Mouse (Mus musculus) heart, embryonic 10.5 days (tissue): ENCODE data around the gene Ppfibp1. TPM values are rescaled to one million over a fixed set of nuclear protein-coding genes. Genes with fewer than 3 reads are reported as not detected.
A peak's percentile ranks its signal among the peaks of the same experiment; 100 is the strongest.

Source experiments
- DNase-seq: peaks from one replicate; pipeline ENCODE4 v3.0.0-alpha.2; 2017; ENCODE audit warnings: low spot score
- H3K27ac ChIP-seq: fragments of 300-500 bp; sonication (generic); 2 replicates; pipeline ENCODE4 v1.5.1; 2016; ENCODE audit warnings: mild to moderate bottlenecking
- H3K27me3 ChIP-seq: fragments of 300-500 bp; sonication (generic); 2 replicates; pipeline ENCODE4 v1.6.1; 2016; ENCODE audit warnings: mild to moderate bottlenecking; ENCODE audit not compliant: poor library complexity, insufficient read depth, severe bottlenecking
- H3K36me3 ChIP-seq: fragments of 300-500 bp; sonication (generic); 2 replicates; pipeline ENCODE4 v1.6.1; 2016; ENCODE audit warnings: mild to moderate bottlenecking, moderate library complexity
- H3K4me1 ChIP-seq: fragments of 300-500 bp; sonication (generic); 2 replicates; pipeline ENCODE4 v1.6.1; 2016; ENCODE audit warnings: mild to moderate bottlenecking
- H3K4me3 ChIP-seq: fragments of 300-500 bp; sonication (generic); 2 replicates; pipeline ENCODE4 v1.5.1; 2016; ENCODE audit warnings: mild to moderate bottlenecking, moderate library complexity
- H3K9me3 ChIP-seq: fragments of 300-500 bp; sonication (generic); 2 replicates; pipeline ENCODE4 v1.6.1; 2016; ENCODE audit warnings: mild to moderate bottlenecking, moderate library complexity
- WGBS: fragments of 180-500 bp; shearing (Covaris S2); methylation state at CpG from one replicate; pipeline ENCODE4 v1.1.7; 2016; 5-methylcytosine and 5-hydroxymethylcytosine counted together
- polyA plus RNA-seq: library from polyadenylated mRNA; unstranded; fragments of >200 nt; fragmentation: Nextera tagmentation; extraction: Ambion mirVana; gene quantifications from 2 replicates; pipeline ENCODE4 v1.2.1, GENCODE M21; 2016

Gene Ppfibp1
- polyA plus RNA-seq, 1 experiment from 2014 or later, result 67.3 TPM

DNA sequence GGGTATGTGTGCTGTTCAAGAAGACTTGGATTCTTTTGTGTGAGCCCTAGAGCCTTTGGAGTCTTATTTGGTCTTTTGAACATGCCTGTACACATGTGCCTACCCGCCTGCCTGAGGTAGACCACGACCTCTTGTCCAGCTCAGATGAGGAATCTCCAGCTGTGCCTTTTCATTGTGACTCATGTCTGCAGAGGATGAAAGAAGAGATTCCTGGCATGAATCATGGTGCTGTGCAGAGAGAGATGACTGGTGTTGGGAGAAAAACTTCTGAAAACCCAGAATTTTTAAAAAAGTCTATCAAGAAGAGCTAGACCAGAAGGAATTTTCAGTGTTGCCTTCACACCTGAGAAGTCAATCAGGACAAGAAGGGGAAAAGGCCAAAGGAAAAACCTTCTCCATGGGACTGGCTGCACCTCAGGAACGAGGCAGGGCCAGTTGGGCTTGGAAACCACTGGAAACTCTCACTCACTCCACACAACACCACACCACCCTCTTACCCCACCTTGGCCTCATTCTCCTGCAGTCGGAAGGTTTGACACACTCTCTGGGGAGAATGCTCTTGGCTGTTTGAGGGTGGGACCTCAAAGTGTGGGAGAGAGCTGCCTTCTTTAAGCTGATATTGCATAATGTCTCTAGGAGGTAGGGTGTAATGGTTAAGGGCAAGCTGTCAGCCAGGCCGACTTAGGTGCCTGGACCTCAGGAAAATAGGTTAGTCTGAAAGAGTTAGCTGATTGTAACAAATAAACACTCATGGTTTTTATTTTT, 21.6 kb downstream of the Ppfibp1 start:
- WGBS, result 74% methylated on average over 5 of the region's 5 CpGs
- H3K36me3 ChIP-seq, result no peaks in the 10 kb centered on the region
- H3K27me3 ChIP-seq, result no peaks in the 10 kb centered on the region
- H3K4me3 ChIP-seq, result no peak overlapping the region
- DNase-seq, result no peak
- no peaks in the 10 kb centered on the region for H3K9me3 ChIP-seq
- H3K27ac ChIP-seq, result no peak overlapping the region
- H3K4me1 ChIP-seq, result peaks cover 62% of the 10 kb centered on the region

DNA sequence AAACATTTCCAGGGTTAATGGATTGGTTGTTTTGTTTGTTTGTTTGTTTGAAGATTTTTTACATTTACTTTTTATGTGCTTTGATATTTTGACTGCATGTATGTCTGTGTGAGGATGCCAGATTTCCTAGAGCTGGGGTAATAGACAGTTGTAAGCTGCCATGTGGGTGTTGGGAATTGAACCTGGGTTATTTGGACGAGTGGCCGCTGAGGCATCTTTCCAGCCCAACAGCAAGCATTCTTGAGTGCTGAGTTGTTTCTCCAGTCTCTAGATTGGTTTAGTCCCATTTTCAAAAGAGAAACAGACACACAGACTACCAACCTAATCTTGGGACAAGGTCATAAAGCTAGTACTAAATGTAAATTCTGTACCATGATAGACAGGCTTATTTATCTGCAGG, 22.5 kb downstream of the Ppfibp1 start:
- Histone ChIP-seq H3K9me3 (no peaks in the 10 kb centered on the region), H3K4me3 (no peak overlapping the region), H3K36me3 (no peaks in the 10 kb centered on the region), H3K27ac (no peak overlapping the region), H3K27me3 (no peaks in the 10 kb centered on the region), H3K4me1 (peaks cover 65% of the 10 kb centered on the region)
- 82% methylated on average over 2 of the region's 2 CpGs for WGBS
- DNase-seq, result no peak

DNA sequence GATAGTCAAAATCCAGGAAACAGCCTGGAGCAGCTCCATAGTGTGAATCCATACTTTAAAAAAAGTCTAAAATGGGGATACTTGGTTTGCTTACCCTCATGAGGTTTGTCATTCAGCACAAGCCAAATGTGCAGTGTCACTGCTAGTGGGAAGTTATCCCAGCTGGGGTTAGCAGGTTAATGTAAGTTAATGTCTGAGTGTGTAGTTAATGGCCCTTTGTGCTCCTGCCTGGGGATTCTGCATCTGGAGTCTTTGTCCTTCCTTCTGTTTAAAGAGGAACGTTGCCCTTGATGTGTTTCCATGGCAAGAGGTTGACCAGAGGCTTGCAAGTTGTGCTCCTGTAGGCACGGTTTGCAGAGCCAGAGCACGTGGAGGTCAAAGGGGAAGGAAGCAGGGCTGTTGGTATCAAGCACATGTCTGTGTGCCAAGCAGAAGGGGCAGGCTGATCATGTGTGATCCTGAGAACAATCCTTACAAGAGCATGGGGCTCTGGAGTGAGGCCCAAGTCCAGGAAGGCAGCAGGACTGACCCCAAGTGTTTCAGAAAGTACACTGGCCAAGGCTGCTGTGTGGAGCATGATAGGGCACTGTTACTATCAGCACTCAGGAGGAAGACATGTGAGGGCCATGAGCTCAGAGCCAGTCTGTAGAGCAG, 24.7 kb downstream of the Ppfibp1 start:
- 31% methylated on average over 3 of the region's 3 CpGs for WGBS
- Histone ChIP-seq H3K4me3 (peak overlapping the region; percentile 15; the same call in 1 of the 2 replicates), H3K27me3 (no peaks in the 10 kb centered on the region), H3K9me3 (no peaks in the 10 kb centered on the region), H3K4me1 (peaks cover 54% of the 10 kb centered on the region), H3K27ac (peak overlapping the region; percentile 78; the same call in 1 of the 2 replicates), H3K36me3 (no peaks in the 10 kb centered on the region)
- DNase-seq, result no peak

DNA sequence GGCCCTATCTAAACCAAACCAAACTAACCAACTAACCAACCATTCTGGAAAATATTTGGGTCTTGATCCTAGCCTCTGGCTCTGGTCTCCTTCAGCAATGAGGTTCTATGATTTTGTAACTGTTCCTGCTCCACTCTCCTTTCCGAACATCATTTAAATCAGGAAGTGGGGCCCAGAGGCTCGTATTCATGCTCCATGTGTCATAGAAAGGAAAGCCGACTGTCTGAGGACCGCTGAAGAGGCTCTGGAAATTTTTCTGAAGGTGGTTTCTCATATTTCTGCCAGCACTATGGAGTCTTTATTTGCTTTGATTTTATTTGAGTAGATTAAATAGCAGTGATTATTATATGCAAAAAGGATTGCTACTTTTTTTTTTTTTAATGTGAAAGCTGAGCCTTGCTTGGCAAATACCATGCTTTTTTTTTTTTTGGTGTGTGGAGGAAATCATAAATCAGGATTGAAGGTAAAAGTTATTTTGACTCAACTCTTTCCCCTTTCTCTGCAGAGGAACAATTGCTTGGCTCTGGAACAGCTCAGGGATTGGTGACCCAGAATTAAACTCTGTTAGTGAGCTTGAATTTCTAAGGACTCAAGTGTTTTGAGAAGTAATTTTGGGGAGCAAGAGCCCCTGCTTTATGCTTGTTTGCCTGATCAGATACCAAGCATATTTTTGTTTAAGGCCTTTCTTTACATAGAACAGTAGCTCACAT, 25.4 kb downstream of the Ppfibp1 start:
- no peak for DNase-seq
- no peak overlapping the region for H3K4me3 ChIP-seq
- WGBS, result 64% methylated on average over 4 of the region's 4 CpGs
- H3K9me3 ChIP-seq, result no peaks in the 10 kb centered on the region
- no peaks in the 10 kb centered on the region for H3K36me3 ChIP-seq
- H3K27me3 ChIP-seq, result no peaks in the 10 kb centered on the region
- peaks cover 55% of the 10 kb centered on the region for H3K4me1 ChIP-seq
- peak overlapping the region; percentile 78; the same call in 1 of the 2 replicates for H3K27ac ChIP-seq

DNA sequence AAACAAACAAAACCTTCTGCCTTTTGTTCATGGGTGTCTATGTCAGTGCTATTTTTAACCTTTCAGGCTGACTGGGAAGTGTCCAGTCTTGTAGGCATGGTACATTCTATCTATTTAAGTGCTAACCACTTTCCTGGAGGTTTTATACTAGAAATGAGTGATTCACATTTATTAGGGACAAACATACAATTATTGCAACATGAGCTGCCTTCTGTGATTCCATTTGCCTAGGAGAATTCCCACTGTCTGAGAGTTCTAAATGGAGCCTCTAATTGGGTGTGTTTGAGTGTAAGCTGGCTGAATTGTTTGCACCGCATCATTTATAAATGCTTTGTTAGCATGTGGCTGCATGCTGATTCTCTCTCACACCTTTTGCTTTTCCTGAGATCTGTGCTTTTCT, 27.5 kb downstream of the Ppfibp1 start:
- Histone ChIP-seq H3K4me3 (no peak overlapping the region), H3K4me1 (peaks cover 47% of the 10 kb centered on the region)

DNA sequence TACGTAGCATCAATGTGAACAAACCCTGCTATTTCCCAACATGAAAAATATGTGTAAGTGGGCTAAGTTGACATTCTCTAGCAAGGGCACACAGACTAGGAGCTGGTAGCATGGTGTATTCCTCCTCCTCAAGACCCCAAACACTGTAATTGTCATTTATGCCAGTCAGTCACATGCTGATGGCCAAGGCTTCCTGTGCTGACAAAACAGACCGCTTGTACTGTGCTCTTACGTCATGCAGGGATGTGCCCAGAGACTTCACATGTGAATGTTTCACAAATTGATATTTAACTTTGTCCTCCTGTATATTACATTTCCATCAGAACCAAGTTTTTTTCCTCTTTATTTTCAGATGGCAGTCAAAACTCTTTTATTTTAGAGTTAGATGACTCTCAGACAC, 29.1 kb downstream of the Ppfibp1 start:
- no peak for DNase-seq
- no peaks in the 10 kb centered on the region for H3K9me3 ChIP-seq
- 87% methylated on average over 3 of the region's 3 CpGs for WGBS
- no peaks in the 10 kb centered on the region for H3K27me3 ChIP-seq
- no peaks in the 10 kb centered on the region for H3K36me3 ChIP-seq
- H3K4me3 ChIP-seq, result no peak overlapping the region
- H3K4me1 ChIP-seq, result peaks cover 31% of the 10 kb centered on the region
- no peak overlapping the region for H3K27ac ChIP-seq

More for the DNA sequence above, 27.5 kb downstream of the Ppfibp1 start:
- H3K27ac ChIP-seq, result no peak overlapping the region
- no peak for DNase-seq
- no peaks in the 10 kb centered on the region for H3K36me3 ChIP-seq
- H3K27me3 ChIP-seq, result no peaks in the 10 kb centered on the region
- 96% methylated on average over 1 of the region's 1 CpGs for WGBS
- H3K9me3 ChIP-seq, result no peaks in the 10 kb centered on the region

DNA sequence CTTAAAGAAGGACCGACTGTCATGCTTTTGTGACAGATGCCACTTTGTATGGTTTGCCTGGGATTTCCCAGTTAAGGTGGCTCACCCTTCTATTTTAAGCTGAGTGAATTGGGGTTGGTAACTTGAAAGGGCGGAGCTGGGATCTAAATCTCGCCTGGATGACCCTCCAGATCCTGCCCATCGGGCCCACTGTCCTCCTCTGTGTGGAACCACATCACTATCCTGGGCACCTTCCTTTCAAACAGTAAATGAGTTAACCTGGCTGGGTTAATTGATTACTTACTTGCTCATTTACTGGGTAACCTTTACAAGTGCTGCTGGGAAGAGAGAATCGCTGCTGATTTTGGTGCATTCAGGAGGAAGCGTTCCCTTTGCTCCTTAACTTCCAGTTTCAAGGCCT, 30.1 kb downstream of the Ppfibp1 start:
- 87% methylated on average over 6 of the region's 6 CpGs for WGBS
- H3K4me1 ChIP-seq, result peaks cover 22% of the 10 kb centered on the region
- no peaks in the 10 kb centered on the region for H3K27me3 ChIP-seq
- DNase-seq, result no peak
- no peaks in the 10 kb centered on the region for H3K9me3 ChIP-seq
- no peaks in the 10 kb centered on the region for H3K36me3 ChIP-seq
- no peak overlapping the region for H3K4me3 ChIP-seq
- no peak overlapping the region for H3K27ac ChIP-seq

DNA sequence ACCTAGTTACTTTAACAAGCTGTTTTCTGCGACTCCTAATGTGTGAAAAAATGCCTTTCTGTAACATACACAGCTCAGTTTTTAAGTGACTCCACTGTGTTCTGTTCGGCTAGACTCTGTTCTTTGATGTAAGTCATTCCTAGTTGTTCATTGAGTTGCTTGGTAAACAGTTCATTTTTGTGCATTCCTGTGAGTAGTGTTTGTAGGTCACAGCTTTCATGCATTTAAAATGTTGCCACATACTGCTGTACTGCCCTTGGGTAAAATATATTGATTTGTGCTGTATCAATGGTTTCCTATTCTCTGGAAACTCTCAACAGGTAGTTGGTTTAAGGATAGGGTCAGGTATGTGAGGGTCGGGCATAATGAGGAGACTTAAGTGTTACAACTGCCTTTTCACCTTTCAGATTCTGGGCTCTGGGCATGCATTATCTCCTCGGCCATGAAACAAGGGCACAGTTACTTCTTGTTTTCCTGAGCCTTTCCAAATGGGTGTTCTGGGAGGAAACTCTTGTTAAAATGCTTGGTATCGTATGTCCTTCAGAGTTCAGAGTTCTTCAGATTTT, 38.2 kb downstream of the Ppfibp1 start:
- 68% methylated on average over 5 of the region's 5 CpGs for WGBS
- no peak overlapping the region for H3K27ac ChIP-seq
- no peaks in the 10 kb centered on the region for H3K9me3 ChIP-seq

DNA sequence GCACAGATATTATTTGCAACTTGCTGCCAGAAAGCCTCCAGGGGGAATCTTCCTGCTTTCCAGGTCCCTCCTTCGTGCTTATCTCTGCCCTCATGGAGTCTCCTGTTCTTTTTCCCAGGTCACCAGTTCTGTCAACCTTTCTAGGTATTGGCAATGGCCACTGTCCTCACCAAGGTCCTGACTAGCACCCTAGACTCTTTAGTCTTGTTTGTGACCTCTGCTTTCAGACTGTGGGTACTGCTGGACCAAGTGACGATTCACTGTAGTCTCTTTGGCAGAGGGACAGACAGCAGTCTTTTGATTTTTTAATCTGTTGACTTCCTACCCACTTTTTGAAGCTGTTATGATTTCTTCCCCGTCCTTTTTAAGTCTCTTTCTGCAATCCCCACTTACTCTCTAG, 39.8 kb downstream of the Ppfibp1 start:
- peaks cover 34% of the 10 kb centered on the region for H3K4me1 ChIP-seq
- no peaks in the 10 kb centered on the region for H3K9me3 ChIP-seq
- H3K27ac ChIP-seq, result 0 out of 2 replicates have a peak overlapping the region, but pooled peaks have one; percentile 31
- H3K36me3 ChIP-seq, result no peaks in the 10 kb centered on the region
- no peak overlapping the region for H3K4me3 ChIP-seq
- no peak for DNase-seq
- H3K27me3 ChIP-seq, result no peaks in the 10 kb centered on the region
- 36% methylated on average over 3 of the region's 3 CpGs for WGBS

More for the DNA sequence above, 38.2 kb downstream of the Ppfibp1 start:
- no peaks in the 10 kb centered on the region for H3K27me3 ChIP-seq
- no peaks in the 10 kb centered on the region for H3K36me3 ChIP-seq
- H3K4me3 ChIP-seq, result no peak overlapping the region
- no peak for DNase-seq
- H3K4me1 ChIP-seq, result peaks cover 27% of the 10 kb centered on the region

DNA sequence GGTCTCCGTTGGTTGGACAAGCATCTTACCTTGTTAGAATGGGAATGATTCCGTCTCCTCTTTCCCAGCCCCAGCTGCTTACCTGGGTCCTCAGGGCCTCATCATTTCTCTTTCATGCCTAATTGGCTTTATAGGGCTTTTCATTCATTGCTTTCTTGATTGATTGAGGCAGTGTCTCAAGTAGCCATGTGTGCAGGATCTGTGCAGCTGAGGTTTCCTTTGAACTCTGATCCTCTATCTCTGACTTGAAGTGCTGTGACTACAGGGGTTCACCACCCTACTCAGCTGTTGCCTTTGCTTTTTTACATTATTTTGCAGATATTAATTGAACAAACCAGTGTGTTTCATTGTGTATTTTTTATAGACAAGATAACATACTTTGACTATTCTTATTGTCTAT, 40.7 kb downstream of the Ppfibp1 start:
- no peak overlapping the region for H3K4me3 ChIP-seq
- H3K4me1 ChIP-seq, result peaks cover 37% of the 10 kb centered on the region
- 0 out of 2 replicates have a peak, but pooled peaks cover under 1% of the 10 kb centered on the region for H3K36me3 ChIP-seq
- DNase-seq, result no peak
- no peaks in the 10 kb centered on the region for H3K9me3 ChIP-seq
- 87% methylated on average over 2 of the region's 2 CpGs for WGBS
- H3K27ac ChIP-seq, result no peak overlapping the region
- no peaks in the 10 kb centered on the region for H3K27me3 ChIP-seq

DNA sequence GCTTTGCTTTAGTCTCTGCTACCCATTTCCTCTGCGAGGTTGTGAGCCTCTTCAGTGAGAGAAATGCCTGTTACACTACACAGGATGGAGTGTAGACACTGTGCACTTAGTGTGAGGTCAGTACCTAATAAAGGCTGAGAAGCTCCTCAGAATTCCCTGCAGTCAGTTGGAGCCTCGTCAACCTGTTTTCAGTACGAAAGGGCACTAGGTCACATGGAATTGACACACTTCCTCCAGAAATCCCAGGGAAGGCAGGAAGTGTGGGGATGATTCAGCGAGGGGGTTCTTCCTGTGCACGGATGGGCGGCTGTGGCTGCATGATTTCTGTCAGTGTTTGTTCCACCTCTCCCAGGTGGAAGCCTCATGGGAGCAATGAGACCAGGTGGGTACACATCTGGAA, 44.8 kb downstream of the Ppfibp1 start:
- DNase-seq, result no peak
- Histone ChIP-seq H3K27ac (peak overlapping the region; percentile 44), H3K4me1 (peaks cover 22% of the 10 kb centered on the region), H3K4me3 (no peak overlapping the region), H3K36me3 (0 out of 2 replicates have a peak, but pooled peaks cover 3% of the 10 kb centered on the region), H3K27me3 (no peaks in the 10 kb centered on the region), H3K9me3 (no peaks in the 10 kb centered on the region)
- 54% methylated on average over 6 of the region's 6 CpGs for WGBS

DNA sequence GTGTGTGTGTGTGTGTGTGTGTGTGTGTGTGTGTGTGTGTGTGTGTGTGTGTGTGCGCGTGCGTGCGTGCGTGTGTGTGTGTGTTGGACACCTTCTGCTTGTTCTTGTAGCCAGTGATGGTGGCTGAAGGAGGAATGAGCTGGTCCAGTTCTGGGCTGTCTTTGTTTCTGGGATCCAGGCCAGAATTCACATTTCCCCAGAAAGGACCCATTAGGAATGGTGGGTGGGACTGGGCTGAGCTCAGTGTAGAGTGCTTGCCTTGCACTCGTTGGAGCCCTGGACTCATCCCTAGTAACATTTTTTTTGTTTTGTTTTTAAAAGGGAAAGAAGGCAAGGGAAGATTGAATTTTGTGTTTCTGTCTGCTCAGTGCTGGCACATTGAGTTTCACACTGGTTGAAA, 47.7 kb downstream of the Ppfibp1 start:
- no peak for DNase-seq

More for the DNA sequence above, 47.7 kb downstream of the Ppfibp1 start:
- WGBS, result 69% methylated on average over 4 of the region's 6 CpGs
- Histone ChIP-seq H3K4me3 (no peak overlapping the region), H3K27ac (peak overlapping the region; percentile 47; the same call in 1 of the 2 replicates), H3K9me3 (no peaks in the 10 kb centered on the region), H3K36me3 (peaks cover 16% of the 10 kb centered on the region), H3K27me3 (no peaks in the 10 kb centered on the region), H3K4me1 (peaks cover 18% of the 10 kb centered on the region)
